Mouse (Mus musculus) limb, embryonic 14.5 days (tissue): ENCODE measurements around the gene Tepsin. TPM values are rescaled to one million over a fixed set of nuclear protein-coding genes. Genes with fewer than 3 reads are reported as not detected.

Source experiments
- ATAC-seq: fragments of 200-750 bp; cut with Nextera tagmentation; 2 replicates; pipeline ENCODE4 v1.8.0; 2017; ENCODE audit warnings: low read depth, moderate number of reproducible peaks, moderate TSS enrichment; ENCODE audit not compliant: low FRiP score
- DNase-seq: peaks from one replicate; pipeline ENCODE4 v3.0.0-alpha.2; 2015; ENCODE audit warnings: low spot score
- H3K27ac ChIP-seq: fragments of 300-500 bp; sonication (generic); replicated peaks from 2 replicates; pipeline ENCODE4 v1.5.1; 2014; ENCODE audit warnings: low read depth, mild to moderate bottlenecking, low read length, moderate library complexity, mixed read lengths
- H3K27me3 ChIP-seq: fragments of 300-500 bp; sonication (generic); 2 replicates; pipeline ENCODE4 v1.6.1; 2014; ENCODE audit warnings: low read length, mixed read lengths; ENCODE audit not compliant: control insufficient read depth, insufficient read depth
- H3K36me3 ChIP-seq: fragments of 300-500 bp; sonication (generic); 2 replicates; pipeline ENCODE4 v1.6.1; 2014; ENCODE audit warnings: mild to moderate bottlenecking, low read length, moderate library complexity, mixed read lengths; ENCODE audit not compliant: control insufficient read depth, insufficient read depth
- H3K4me1 ChIP-seq: fragments of 300-500 bp; sonication (generic); 2 replicates; pipeline ENCODE4 v1.6.1; 2014; ENCODE audit warnings: antibody characterized with exemption, low read length, mixed read lengths; ENCODE audit not compliant: control insufficient read depth, insufficient read depth
- H3K4me2 ChIP-seq: fragments of 300-500 bp; sonication (generic); replicated peaks from 2 replicates; pipeline ENCODE4 v1.6.1; 2014; ENCODE audit warnings: low read depth, mild to moderate bottlenecking, low read length, moderate library complexity; ENCODE audit not compliant: severe bottlenecking
- H3K4me3 ChIP-seq: fragments of 300-500 bp; sonication (generic); replicated peaks from 2 replicates; pipeline ENCODE4 v1.5.1; 2014; ENCODE audit warnings: low read length
- H3K9ac ChIP-seq: fragments of 300-500 bp; sonication (generic); 2 replicates; pipeline ENCODE4 v1.6.1; 2014; ENCODE audit warnings: mild to moderate bottlenecking, low read depth, low read length, moderate library complexity; ENCODE audit not compliant: severe bottlenecking
- H3K9me3 ChIP-seq: fragments of 300-500 bp; sonication (generic); 2 replicates; pipeline ENCODE4 v1.6.1; 2016; ENCODE audit warnings: low read length; ENCODE audit not compliant: control insufficient read depth
- POLR2A ChIP-seq: fragments of 200-500 bp; IDR thresholded peaks from 2 replicates; pipeline ENCODE4 v1.8.0; 2012; ENCODE audit warnings: inconsistent platforms, mild to moderate bottlenecking, moderate library complexity, borderline replicate concordance; ENCODE audit not compliant: insufficient read depth, insufficient read length; ENCODE audit errors: extremely low read depth
- WGBS: fragments of 180-500 bp; shearing (Covaris S2); extraction: QIAGEN DNeasy Blood & Tissue Kit; methylation state at CpG from one replicate; pipeline ENCODE4 v1.1.7; 2014; 5-methylcytosine and 5-hydroxymethylcytosine counted together
- polyA plus RNA-seq, 2 experiments: library from polyadenylated mRNA; depleted of rRNA in 1 of 2; stranded (reverse) in 1 of 2; unstranded in 1 of 2; fragments of >200 nt; fragmentation: Nextera tagmentation in 1 of 2; extraction: Ambion mirVana in 1 of 2; gene quantifications; 2 replicates each; pipeline versions ENCODE4 v1.2.1 to v1.2.3; 2012 to 2014

The Tepsin gene
- polyA plus RNA-seq, 2 experiments = 14.8 to 50.4 TPM

DNA sequence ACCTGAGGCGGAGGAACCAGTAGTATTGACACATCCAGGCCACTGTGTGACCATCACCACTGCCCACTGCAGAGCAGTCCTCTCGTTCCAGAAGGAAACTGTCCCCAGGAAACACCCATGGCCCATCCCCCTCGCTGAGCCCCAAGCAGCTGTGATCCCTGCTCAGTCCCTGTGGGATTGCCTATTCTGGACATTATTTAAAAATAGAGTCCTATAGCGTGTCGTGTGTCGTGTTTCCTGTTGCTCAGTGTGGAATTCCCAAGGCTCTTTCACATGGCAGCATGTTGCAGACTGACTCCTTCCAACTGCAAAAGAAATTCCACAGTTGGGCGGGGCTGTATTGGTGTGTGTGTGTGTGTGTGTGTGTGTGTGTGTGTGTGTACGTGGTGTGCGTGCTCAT is 46.3 kb downstream of the Tepsin start:
- WGBS = 61% methylated on average over 9 of the region's 9 CpGs
- Histone ChIP-seq H3K4me3 (no peak overlapping the region), H3K36me3 (no peaks in the 10 kb centered on the region), H3K9me3 (no peaks in the 10 kb centered on the region), H3K4me2 (no peak overlapping the region), H3K4me1 (peaks cover 18% of the 10 kb centered on the region), H3K9ac (no peak overlapping the region), H3K27ac (no peak overlapping the region), H3K27me3 (peaks cover 9% of the 10 kb centered on the region)
- DNase-seq (no peak), ATAC-seq (peak; percentile 18; the same call in 1 of the 2 replicates)
- TF ChIP-seq POLR2A = no peak

- Histone ChIP-seq H3K9me3 (no peaks in the 10 kb centered on the region), H3K4me3 (no peak overlapping the region), H3K27me3 (peaks cover 9% of the 10 kb centered on the region), H3K4me1 (peaks cover 23% of the 10 kb centered on the region), H3K9ac (no peak overlapping the region), H3K4me2 (no peak overlapping the region), H3K36me3 (no peaks in the 10 kb centered on the region), H3K27ac (no peak overlapping the region)
- DNase-seq (no peak), ATAC-seq (no peak)
- 43% methylated on average over 14 of the region's 14 CpGs for WGBS
- TF ChIP-seq POLR2A = no peak
Observed at GRCm38 (mm10) chr11:120051124-120051811, 47.3 kb downstream of the Tepsin start.

DNA sequence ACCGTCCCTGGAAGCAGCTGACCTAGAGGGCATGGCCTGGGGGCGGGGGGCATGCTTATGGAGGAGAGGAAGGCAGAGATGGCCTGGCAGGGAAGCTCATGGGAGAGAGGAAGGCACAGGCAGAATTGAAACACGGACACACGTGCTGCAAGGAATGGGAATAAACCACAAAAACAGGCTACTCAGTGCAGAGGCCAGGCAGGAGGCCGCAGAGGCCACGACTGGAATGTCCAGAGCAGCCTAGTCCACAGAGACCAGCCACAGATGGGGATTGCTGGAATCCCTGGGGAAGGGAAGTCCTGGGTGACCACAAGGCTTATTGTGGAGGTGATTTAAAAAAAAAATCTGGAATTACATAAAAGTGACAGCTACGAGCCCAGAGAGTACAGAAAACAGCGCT is 49.5 kb downstream of the Tepsin start:
- DNase-seq = no peak

GRCm38 (mm10) chr11:120048252-120048556 is 50.3 kb downstream of the Tepsin start:
- H3K27me3 ChIP-seq = peaks cover 9% of the 10 kb centered on the region
- no peak for ATAC-seq
- WGBS = 5% methylated on average over 12 of the region's 23 CpGs
- peaks cover 32% of the 10 kb centered on the region for H3K4me1 ChIP-seq
- H3K27ac ChIP-seq = no peak overlapping the region
- H3K4me2 ChIP-seq = peak overlapping the region; percentile 93
- no peaks in the 10 kb centered on the region for H3K9me3 ChIP-seq
- TF ChIP-seq POLR2A = no peak
- H3K9ac ChIP-seq = 0 out of 2 replicates have a peak overlapping the region, but pooled peaks have one; percentile 74
- peak overlapping the region; percentile 66 for H3K4me3 ChIP-seq
- H3K36me3 ChIP-seq = no peaks in the 10 kb centered on the region
- no peak for DNase-seq

More for the DNA sequence above, 49.5 kb downstream of the Tepsin start:
- Histone ChIP-seq H3K9me3 (no peaks in the 10 kb centered on the region), H3K36me3 (no peaks in the 10 kb centered on the region), H3K4me2 (no peak overlapping the region), H3K27me3 (peaks cover 9% of the 10 kb centered on the region), H3K4me3 (no peak overlapping the region), H3K27ac (no peak overlapping the region), H3K4me1 (peaks cover 32% of the 10 kb centered on the region), H3K9ac (no peak overlapping the region)
- WGBS = 82% methylated on average over 8 of the region's 8 CpGs
- no peak for ATAC-seq
- no peak for TF ChIP-seq POLR2A

DNA sequence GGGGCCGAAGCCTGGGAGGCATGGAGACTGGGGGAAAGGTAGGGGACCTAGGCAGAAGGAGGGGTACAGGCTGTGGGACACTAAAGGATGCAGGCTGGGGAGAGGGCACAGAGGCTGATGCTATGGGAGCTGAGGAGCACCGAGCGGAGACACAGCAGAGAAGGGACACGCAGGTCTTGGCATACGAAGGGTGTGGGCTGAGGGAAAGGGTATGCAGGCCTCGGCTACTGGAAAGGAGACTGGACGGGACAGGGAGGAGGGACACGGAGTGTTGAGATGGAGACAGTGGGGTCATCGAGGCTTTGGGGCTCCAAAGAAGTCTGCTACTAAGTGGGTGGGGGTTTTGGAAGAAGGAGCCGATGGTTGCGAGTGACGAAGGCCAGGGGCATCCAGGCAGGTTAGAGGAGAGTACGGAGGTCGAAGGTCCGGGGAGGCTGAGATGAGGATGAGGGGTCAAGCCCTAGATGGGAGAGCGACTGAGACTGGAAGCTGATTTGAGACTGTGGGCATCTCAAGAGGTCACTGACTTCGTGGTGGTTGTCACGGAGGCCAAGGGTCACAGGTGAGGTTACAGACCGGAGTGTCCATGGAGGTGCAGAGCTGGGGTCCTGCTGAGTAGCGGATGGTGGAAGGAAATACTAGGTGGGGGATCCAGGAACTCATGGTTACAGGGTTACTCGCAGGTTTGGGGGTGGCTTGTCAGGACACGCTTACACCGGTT is 50.8 kb downstream of the Tepsin start:
- Histone ChIP-seq H3K27ac (no peak overlapping the region), H3K4me1 (peaks cover 32% of the 10 kb centered on the region), H3K36me3 (no peaks in the 10 kb centered on the region), H3K9ac (peak overlapping the region; percentile 74), H3K4me3 (peak overlapping the region; percentile 66), H3K27me3 (peaks cover 9% of the 10 kb centered on the region), H3K4me2 (peak overlapping the region; percentile 93), H3K9me3 (no peaks in the 10 kb centered on the region)
- 12% methylated on average over 23 of the region's 23 CpGs for WGBS
- no peak for ATAC-seq
- no peak for DNase-seq
- no peak for TF ChIP-seq POLR2A
